Mouse (Mus musculus): Measurements from ENCODE around the gene Olfr547.

- no peak for TF ChIP-seq CTCF (IDR thresholded peaks at IDR 0.05; ENCODE audit: control insufficient read depth, insufficient read depth, low read length)
- TF ChIP-seq POLR2A (IDR thresholded peaks at IDR 0.05; ENCODE audit: borderline replicate concordance, control insufficient read depth, low read depth, low read length), result no peak
These were observed 30.7 kb downstream of the Olfr547 start, which contains the start of gene Trim21 for GRCm38 (mm10) chr7:102564999-102565997.
